Mouse (Mus musculus) bone marrow, adult 2 months (tissue): ENCODE data around the gene Zfp704. TPM values are rescaled to one million over a fixed set of nuclear protein-coding genes. Genes with fewer than 3 reads are reported as not detected.
"Not testable (repeated sequence)": the region's sequence is repeated elsewhere in the genome, so short reads cannot be mapped to it uniquely, and the experiment has no call there.

Experiments
- H3K27ac ChIP-seq: fragments of 200-500 bp; 2 replicates; pipeline ENCODE4 v1.5.1; 2012; ENCODE audit warnings: low read depth, mild to moderate bottlenecking, control low read depth, inconsistent platforms, low read length; ENCODE audit not compliant: control insufficient read depth, poor library complexity, insufficient read depth
- H3K4me1 ChIP-seq: fragments of 200-500 bp; 2 replicates; pipeline ENCODE4 v1.6.1; 2011; ENCODE audit warnings: low read length; ENCODE audit not compliant: control insufficient read depth, insufficient read depth
- H3K4me3 ChIP-seq: fragments of 200-500 bp; replicated peaks from 2 replicates; pipeline ENCODE3; 2011; ENCODE audit warnings: mild to moderate bottlenecking, low read depth, low read length, control low read depth; ENCODE audit not compliant: control insufficient read depth
- CTCF ChIP-seq: fragments of 200-500 bp; IDR thresholded peaks from 2 replicates; pipeline ENCODE4 v1.5.1; 2011; ENCODE audit warnings: low read length, control low read depth; ENCODE audit not compliant: control insufficient read depth, insufficient read depth
- POLR2A ChIP-seq: fragments of 200-500 bp; IDR thresholded peaks from 2 replicates; pipeline ENCODE4 v1.6.1; 2011; ENCODE audit warnings: low read depth, mild to moderate bottlenecking, control low read depth, low read length, borderline replicate concordance; ENCODE audit not compliant: control insufficient read depth
- WGBS: fragments of 180-500 bp; shearing (Covaris S2); methylation state at CpG from one replicate; pipeline ENCODE4 v1.1.7; 2018; 5-methylcytosine and 5-hydroxymethylcytosine counted together
- polyA plus RNA-seq: library from polyadenylated mRNA; stranded (reverse); fragments of >200 nt; gene quantifications from 2 replicates; pipeline ENCODE4 v1.2.4, GENCODE M21; 2011; ENCODE audit warnings: low replicate concordance; ENCODE audit not compliant: missing spikeins, insufficient read depth, insufficient read length

The Zfp704 gene
- polyA plus RNA-seq, 1 experiment: 1.2 TPM

- no peak overlapping the region for H3K27ac ChIP-seq
- 62% methylated on average over 2 of the region's 2 CpGs for WGBS
Observed at GRCm38 (mm10) chr3:9583516-9583915, 26.4 kb downstream of the Zfp704 start.

GRCm38 (mm10) chr3:9580952-9581798 is 28.7 kb downstream of the Zfp704 start:
- Histone ChIP-seq H3K27ac (no peak overlapping the region; the same call in 1 of the 2 replicates), H3K4me3 (no peak overlapping the region), H3K4me1 (no peaks in the 10 kb centered on the region; the same call in 1 of the 2 replicates)
- 48% methylated on average over 14 of the region's 14 CpGs for WGBS
- no peak for TF ChIP-seq CTCF
- TF ChIP-seq POLR2A: no peak

More at GRCm38 (mm10) chr3:9583516-9583915, 26.4 kb downstream of the Zfp704 start:
- no peak overlapping the region for H3K4me3 ChIP-seq
- H3K4me1 ChIP-seq: no peaks in the 10 kb centered on the region; the same call in 1 of the 2 replicates
- TF ChIP-seq CTCF: no peak
- no peak for TF ChIP-seq POLR2A

GRCm38 (mm10) chr3:9580102-9580501 is 29.8 kb downstream of the Zfp704 start:
- Histone ChIP-seq H3K4me3 (no peak overlapping the region), H3K27ac (no peak overlapping the region), H3K4me1 (no peaks in the 10 kb centered on the region; the same call in 1 of the 2 replicates)
- 91% methylated on average over 3 of the region's 3 CpGs for WGBS
- TF ChIP-seq CTCF (no peak), POLR2A (no peak)

- Histone ChIP-seq H3K4me1 (peaks cover 7% of the 10 kb centered on the region), H3K27ac (no peak overlapping the region), H3K4me3 (no peak overlapping the region)
- 42% methylated on average over 4 of the region's 4 CpGs for WGBS
- no peak for TF ChIP-seq POLR2A
Observed at GRCm38 (mm10) chr3:9579028-9579643, 30.7 kb downstream of the Zfp704 start.

GRCm38 (mm10) chr3:9576872-9577271 is 33.0 kb downstream of the Zfp704 start:
- TF ChIP-seq CTCF: no peak
- no peak for TF ChIP-seq POLR2A
- Histone ChIP-seq H3K4me1 (peaks cover 8% of the 10 kb centered on the region), H3K27ac (no peak overlapping the region), H3K4me3 (no peak overlapping the region)
- 84% methylated on average over 4 of the region's 4 CpGs for WGBS

GRCm38 (mm10) chr3:9574305-9574704 is 35.6 kb downstream of the Zfp704 start:
- 87% methylated on average over 8 of the region's 8 CpGs for WGBS
- Histone ChIP-seq H3K4me1 (peaks cover 8% of the 10 kb centered on the region), H3K4me3 (no peak overlapping the region), H3K27ac (no peak overlapping the region)
- TF ChIP-seq CTCF: no peak
- no peak for TF ChIP-seq POLR2A

- H3K27ac ChIP-seq: no peak overlapping the region
Observed at GRCm38 (mm10) chr3:9573581-9573980, 36.3 kb downstream of the Zfp704 start.

GRCm38 (mm10) chr3:9572261-9572660 is 37.6 kb downstream of the Zfp704 start:
- Histone ChIP-seq H3K27ac (no peak overlapping the region), H3K4me3 (no peak overlapping the region), H3K4me1 (peaks cover 11% of the 10 kb centered on the region)
- WGBS: 59% methylated on average over 8 of the region's 8 CpGs
- TF ChIP-seq CTCF (no peak), POLR2A (no peak)

More at GRCm38 (mm10) chr3:9573581-9573980, 36.3 kb downstream of the Zfp704 start:
- Histone ChIP-seq H3K4me1 (peaks cover 8% of the 10 kb centered on the region), H3K4me3 (no peak overlapping the region)
- TF ChIP-seq CTCF (no peak), POLR2A (no peak)
- 7% methylated on average over 6 of the region's 6 CpGs for WGBS

GRCm38 (mm10) chr3:9570782-9571181 is 39.1 kb downstream of the Zfp704 start:
- 45% methylated on average over 4 of the region's 4 CpGs for WGBS
- H3K27ac ChIP-seq: no peak overlapping the region
- no peak for TF ChIP-seq CTCF
- TF ChIP-seq POLR2A: no peak
- peaks cover 14% of the 10 kb centered on the region for H3K4me1 ChIP-seq
- H3K4me3 ChIP-seq: no peak overlapping the region

- H3K4me3 ChIP-seq, H3K27ac ChIP-seq: not testable (repeated sequence)
- WGBS: 96% methylated on average over 4 of the region's 4 CpGs
- peaks cover 11% of the 10 kb centered on the region for H3K4me1 ChIP-seq
Observed at GRCm38 (mm10) chr3:9569706-9570105, 40.2 kb downstream of the Zfp704 start.
